Mouse (Mus musculus) E14TG2a.4 (cell line): ENCODE data around the gene Numa1.

Experiments used
- CTCF ChIP-seq: conservative IDR thresholded peaks from 2 replicates; pipeline ENCODE4 v1.5.1; 2014; ENCODE audit warnings: low read length
- NANOG ChIP-seq: IDR thresholded peaks from 2 replicates; pipeline ENCODE4 v1.6.1; 2014; ENCODE audit warnings: borderline replicate concordance, low read length, mixed read lengths
- POU5F1 ChIP-seq: IDR thresholded peaks from 2 replicates; pipeline ENCODE4 v1.6.1; 2014; ENCODE audit warnings: low read length, borderline replicate concordance

GRCm38 (mm10) chr7:101974505-101974904 is 40.6 kb downstream of the Numa1 start:
- TF ChIP-seq CTCF (no peak), NANOG (no peak), POU5F1 (no peak)
